ENCODE assay signal across 32 mouse cellular contexts in genomic region chr15:97125836-97126822, GRCm38 (mm10).
DNase-seq lines count a peak whose midpoint lies in the region; ATAC-seq and TF ChIP-seq lines count a peak whose summit lies in the region.
"Had no signal": no experiment of that assay in that cellular context is flagged by ENCODE, and none has a peak within 500 bp of the region (broad histone marks: within the 10 kb centered on the region; RNA-seq: fewer than 3 reads in every experiment).

No protein-coding gene starts in this region.

- WGBS in midbrain, embryonic 14.5 days, result 84% methylated on average over 15 of the region's 15 CpGs

- TF ChIP-seq CTCF in testis, adult 2 months (IDR thresholded peaks at IDR 0.05; ENCODE audit: control insufficient read depth, insufficient read depth, insufficient replicate concordance, low read depth, low read length), result no peak

- H3K36me3 ChIP-seq in testis, adult 2 months (ENCODE audit: control insufficient read depth, insufficient read depth, low read length), result no peaks in the 10 kb centered on the region
- H3K36me3 ChIP-seq in midbrain, embryonic 14.5 days (ENCODE audit: control insufficient read depth, insufficient read depth, low read length), result no peaks in the 10 kb centered on the region
- H3K36me3 ChIP-seq: embryonic facial prominence, embryonic 13.5 days; forebrain, embryonic 12.5 days; heart, embryonic 12.5 days; liver, embryonic 13.5 days; lung, embryonic 15.5 days; midbrain, embryonic 15.5 days; neural tube, embryonic 12.5 days had no signal

- H3K4me3 ChIP-seq in testis, adult 2 months (ENCODE audit: control insufficient read depth, low read depth, low read length), result peak overlapping the region; percentile 84
- no peak overlapping the region for H3K4me3 ChIP-seq in midbrain, embryonic 14.5 days (replicated peaks; ENCODE audit: low read depth, low read length)
- H3K4me3 ChIP-seq: embryonic facial prominence, embryonic 13.5 days; erythroblast, embryonic 14.5 days; forebrain, embryonic 12.5 days; heart, embryonic 12.5 days; left cerebral cortex, adult 2 months; liver, embryonic 13.5 days; lung, embryonic 15.5 days; midbrain, embryonic 15.5 days; neural tube, embryonic 12.5 days had no signal

- no peak for DNase-seq in testis, postnatal 10 days (ENCODE audit: low spot score)
- DNase-seq in ES-CJ7 (ENCODE audit: low read depth, low spot score) (peak; percentile 61), ZHBTc4 (ENCODE audit: low read depth, low spot score) (peak; percentile 74)
- DNase-seq in ovary, adult 18-20 months (ENCODE audit: low spot score), result no peak
- DNase-seq in kidney, postnatal 25 days, result no peak
- no peak for DNase-seq in midbrain, embryonic 14.5 days
- DNase-seq: adrenal gland, adult 2 months; cerebellum, adult 18-20 months; cerebellum, postnatal 25 days; embryo, embryonic 11 days; heart, postnatal 10 days; kidney, adult 9 months; kidney, postnatal 36 days; left cerebral cortex, postnatal 4 days; liver, embryonic 13.5 days; lung, postnatal 4 days; retina, postnatal 1 day; right cerebral cortex, postnatal 25 days; spleen, adult 18-20 months; thymus, adult 18-20 months; thymus, postnatal 36 days had no signal

- H3K9ac ChIP-seq in midbrain, embryonic 14.5 days (replicated peaks; ENCODE audit: low read length), result no peak overlapping the region
- H3K9ac ChIP-seq: embryonic facial prominence, embryonic 13.5 days; forebrain, embryonic 12.5 days; heart, embryonic 12.5 days; liver, embryonic 13.5 days; lung, embryonic 15.5 days; midbrain, embryonic 15.5 days; neural tube, embryonic 12.5 days had no signal

- H3K9me3 ChIP-seq in midbrain, embryonic 14.5 days (ENCODE audit: control insufficient read depth, low read length), result no peaks in the 10 kb centered on the region
- H3K9me3 ChIP-seq: embryonic facial prominence, embryonic 13.5 days; forebrain, embryonic 12.5 days; heart, embryonic 12.5 days; liver, embryonic 13.5 days; lung, embryonic 15.5 days; midbrain, embryonic 15.5 days; neural tube, embryonic 12.5 days had no signal

- no peak overlapping the region for H3K4me2 ChIP-seq in midbrain, embryonic 14.5 days (ENCODE audit: low read length)
- H3K4me2 ChIP-seq: embryonic facial prominence, embryonic 13.5 days; forebrain, embryonic 12.5 days; heart, embryonic 12.5 days; liver, embryonic 13.5 days; lung, embryonic 15.5 days; midbrain, embryonic 15.5 days; neural tube, embryonic 12.5 days had no signal

- peak overlapping the region; percentile 23 for H3K27ac ChIP-seq in testis, adult 2 months (ENCODE audit: control insufficient read depth, insufficient read depth, low read depth, low read length)
- H3K27ac ChIP-seq in midbrain, embryonic 14.5 days (replicated peaks; ENCODE audit: low read depth, low read length), result no peak overlapping the region
- H3K27ac ChIP-seq: embryonic facial prominence, embryonic 13.5 days; forebrain, embryonic 12.5 days; hindbrain, postnatal 0 days; left cerebral cortex, adult 2 months; liver, embryonic 13.5 days; lung, embryonic 15.5 days; midbrain, embryonic 15.5 days; neural tube, embryonic 12.5 days had no signal

- no peak for ATAC-seq in midbrain, embryonic 14.5 days (ENCODE audit: low FRiP score, low TSS enrichment)
- ATAC-seq: hindbrain, postnatal 0 days; intestine, embryonic 16.5 days; midbrain, embryonic 15.5 days had no signal

- peaks cover 6% of the 10 kb centered on the region for H3K4me1 ChIP-seq in testis, adult 2 months (ENCODE audit: control insufficient read depth, insufficient read depth, low read length)
- no peaks in the 10 kb centered on the region for H3K4me1 ChIP-seq in midbrain, embryonic 14.5 days (ENCODE audit: control insufficient read depth, insufficient read depth, low read length)
- H3K4me1 ChIP-seq: embryonic facial prominence, embryonic 13.5 days; forebrain, embryonic 12.5 days; liver, embryonic 13.5 days; lung, embryonic 15.5 days; midbrain, embryonic 15.5 days; neural tube, embryonic 12.5 days had no signal

- no peaks in the 10 kb centered on the region for H3K27me3 ChIP-seq in testis, adult 2 months (ENCODE audit: control insufficient read depth, insufficient read depth, low read length)
- no peaks in the 10 kb centered on the region for H3K27me3 ChIP-seq in midbrain, embryonic 14.5 days (ENCODE audit: control insufficient read depth, insufficient read depth, low read length)
- H3K27me3 ChIP-seq: embryonic facial prominence, embryonic 13.5 days; forebrain, embryonic 12.5 days; heart, embryonic 12.5 days; liver, embryonic 13.5 days; lung, embryonic 15.5 days; midbrain, embryonic 15.5 days; neural tube, embryonic 12.5 days had no signal

- TF ChIP-seq POLR2A in testis, adult 2 months (IDR thresholded peaks at IDR 0.05; ENCODE audit: control insufficient read depth, low read depth, low read length), result no peak

Comparison
In these comparisons a context has a peak if more than half of its experiments do, and no peak if none do; other contexts are left out.
1. DNase-seq: peak in ES-CJ7 (single experiment) and ZHBTc4 (single experiment); none in testis, postnatal 10 days (single experiment), ovary, adult 18-20 months (single experiment), kidney, postnatal 25 days (0 of 2) and midbrain, embryonic 14.5 days (single experiment).